In genomic region chr7:137471431-137472120, GRCm38 (mm10) we compare ENCODE assay signal across 12 mouse cellular contexts. TPM values are rescaled to one million over a fixed set of nuclear protein-coding genes. Genes with fewer than 3 reads are reported as not detected.
DNase-seq lines count a peak whose midpoint lies in the region; ATAC-seq and TF ChIP-seq lines count a peak whose summit lies in the region.
"Had no signal": no experiment of that assay in that cellular context is flagged by ENCODE, and none has a peak within 500 bp of the region (broad histone marks: within the 10 kb centered on the region; RNA-seq: fewer than 3 reads in every experiment).

No protein-coding gene starts in this region.

- peaks cover 34% of the 10 kb centered on the region for H3K36me3 ChIP-seq in E14TG2a.4 (ENCODE audit: insufficient read depth, low read length)
- peaks cover 15% of the 10 kb centered on the region for H3K36me3 ChIP-seq in forebrain, embryonic 16.5 days (ENCODE audit: control insufficient read depth, insufficient read depth)

- no peak overlapping the region for H3K4me3 ChIP-seq in gastrocnemius, adult 2 months
- no peak overlapping the region for H3K4me3 ChIP-seq in E14TG2a.4 (replicated peaks; ENCODE audit: low read length)
- H3K4me3 ChIP-seq in forebrain, embryonic 16.5 days (replicated peaks; ENCODE audit: low read length) = no peak overlapping the region
- H3K4me3 ChIP-seq: stomach, embryonic 15.5 days had no signal

- intact Hi-C loops in gastrocnemius, adult 2 months (cut with DNase I) = no loop called here

- peak; percentile 15; the same call in 1 of the 2 replicates for TF ChIP-seq CTCF in gastrocnemius, adult 2 months (IDR thresholded peaks at IDR 0.05)
- TF ChIP-seq CTCF in E14TG2a.4 (conservative IDR thresholded peaks at IDR 0.05; ENCODE audit: low read length) = peak; percentile 34; the same call in 1 of the 2 replicates

- no peak overlapping the region for H3K9ac ChIP-seq in forebrain, embryonic 16.5 days (replicated peaks; ENCODE audit: low read depth, low read length)
- H3K9ac ChIP-seq: stomach, embryonic 15.5 days had no signal

- H3K27me3 ChIP-seq in E14TG2a.4 (ENCODE audit: insufficient read depth, low read length) = peaks cover 28% of the 10 kb centered on the region
- no peaks in the 10 kb centered on the region for H3K27me3 ChIP-seq in forebrain, embryonic 16.5 days (replicated peaks; ENCODE audit: control insufficient read depth, insufficient read depth, low read length)
- H3K27me3 ChIP-seq: stomach, embryonic 15.5 days had no signal

- H3K4me1 ChIP-seq in E14TG2a.4 (replicated peaks; ENCODE audit: low read depth, low read length) = peaks cover 7% of the 10 kb centered on the region
- H3K4me1 ChIP-seq in forebrain, embryonic 16.5 days (replicated peaks; ENCODE audit: control insufficient read depth, insufficient read depth, low read length) = no peaks in the 10 kb centered on the region
- H3K4me1 ChIP-seq: stomach, embryonic 15.5 days had no signal

- H3K27ac ChIP-seq in gastrocnemius, adult 2 months = no peak overlapping the region
- H3K27ac ChIP-seq in forebrain, embryonic 16.5 days (ENCODE audit: low read length) = no peak overlapping the region
- H3K27ac ChIP-seq: stomach, embryonic 15.5 days had no signal

- H3K9me3 ChIP-seq in E14TG2a.4 (ENCODE audit: low read length) = no peaks in the 10 kb centered on the region
- H3K9me3 ChIP-seq in forebrain, embryonic 16.5 days (ENCODE audit: control insufficient read depth, low read length) = no peaks in the 10 kb centered on the region
- H3K9me3 ChIP-seq: stomach, embryonic 15.5 days had no signal

- DNase-seq in gastrocnemius, adult 2 months = no peak
- DNase-seq in gastrocnemius, postnatal 4 days (ENCODE audit: low spot score in 2 of 2) = no peak
- DNase-seq in adrenal gland, postnatal 14 days = no peak
- DNase-seq in urinary bladder, postnatal 10 days (ENCODE audit: low spot score) = no peak
- no peak for DNase-seq in right cerebral cortex, postnatal 36 days (ENCODE audit: low spot score in 2 of 2)
- DNase-seq: cerebellum, adult 11 months; gastrocnemius, postnatal 14 days; layer of hippocampus, postnatal 36 days had no signal

- ATAC-seq in forebrain, embryonic 16.5 days = peak; percentile 45
- ATAC-seq in megakaryocyte progenitor cell, adult 5-6 weeks (replicated peaks; ENCODE audit: poor library complexity) = peak; percentile 65

- 65% methylated on average over 7 of the region's 7 CpGs for WGBS in forebrain, embryonic 16.5 days

- no peak overlapping the region for H3K4me2 ChIP-seq in forebrain, embryonic 16.5 days (ENCODE audit: low read length)
- H3K4me2 ChIP-seq: stomach, embryonic 15.5 days had no signal

RNA-seq across cellular contexts. Expression of gene Glrx3, which starts 34.2 kb away (rescaled TPM):
- total RNA-seq in gastrocnemius, adult 2 months (2021) = 100 to 1,000 TPM; 133 to 142 TPM
- 100 to 1,000 TPM; 112 to 116 TPM for total RNA-seq in gastrocnemius, postnatal 4 days (2021)
- polyA plus RNA-seq in forebrain, embryonic 16.5 days (2015; fragmentation: Nextera tagmentation; extraction: Ambion mirVana) = 253 and 278 TPM in 2 replicates
- total RNA-seq in megakaryocyte progenitor cell, adult 5-6 weeks (2015) = 135 and 136 TPM in 2 replicates
- total RNA-seq in megakaryocyte progenitor cell, adult 5-6 weeks (2017) = 179 and 183 TPM in 2 replicates
- total RNA-seq in adrenal gland, postnatal 14 days (2021) = 120 and 124 TPM in 2 replicates
